In the genomic region with DNA sequence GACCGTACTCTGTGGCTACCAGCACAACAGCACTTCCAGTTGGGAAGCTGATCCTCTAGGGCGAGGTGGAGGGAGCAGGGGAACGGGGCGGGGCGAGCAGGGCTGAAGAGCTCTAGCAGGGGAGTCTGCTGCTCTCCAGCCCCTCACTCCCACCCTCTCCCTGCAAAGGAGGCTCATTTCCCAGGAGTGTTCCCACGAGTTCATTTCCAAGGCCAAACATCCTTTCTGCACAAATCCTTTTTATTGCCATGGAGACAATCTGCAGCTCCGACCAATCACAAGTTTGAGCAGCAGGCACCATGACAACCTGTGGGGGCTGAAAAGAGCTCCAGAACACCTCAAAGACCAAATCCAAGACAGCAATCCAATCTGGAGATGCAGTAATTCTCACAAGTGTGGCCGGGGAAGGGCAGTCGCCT, we compare ENCODE assay signal across 9 mouse cellular contexts. TPM values are rescaled to one million over a fixed set of nuclear protein-coding genes. Genes with fewer than 3 reads are reported as not detected.
A peak's percentile ranks its signal among the peaks of the same experiment; 100 is the strongest.
DNase-seq lines count a peak whose midpoint lies in the region; ATAC-seq and TF ChIP-seq lines count a peak whose summit lies in the region.
"Had no signal": no experiment of that assay in that cellular context is flagged by ENCODE, and none has a peak within 500 bp of the region (broad histone marks: within the 10 kb centered on the region; RNA-seq: fewer than 3 reads in every experiment).

No protein-coding gene starts in this region.

- intact Hi-C loops in left cerebral cortex, postnatal 10 days (cut with DNase I) = no loop called here

- H3K9me3 ChIP-seq in kidney, postnatal 0 days (replicated peaks; ENCODE audit: low read length) = no peaks in the 10 kb centered on the region

- no peaks in the 10 kb centered on the region for H3K36me3 ChIP-seq in kidney, postnatal 0 days (ENCODE audit: insufficient read depth, low read length)

- no peak overlapping the region for H3K27ac ChIP-seq in kidney, postnatal 0 days

- no peak for TF ChIP-seq CTCF in kidney, postnatal 0 days (IDR thresholded peaks at IDR 0.05; ENCODE audit: low read depth)

- 29% methylated on average over 9 of the region's 9 CpGs for WGBS in kidney, postnatal 0 days

- no peak overlapping the region for H3K9ac ChIP-seq in kidney, postnatal 0 days (ENCODE audit: low read depth, low read length)

- ATAC-seq in kidney, postnatal 0 days (replicated peaks; ENCODE audit: low FRiP score, low read depth) = no peak

- peak; percentile 54 for DNase-seq in kidney, postnatal 0 days (ENCODE audit: low spot score)
- DNase-seq in kidney, postnatal 36 days = no peak
- peak; percentile 24 to 56 for DNase-seq in frontal cortex, postnatal 25 days (ENCODE audit: low spot score in 2 of 2)
- DNase-seq in left cerebral cortex, postnatal 10 days (ENCODE audit: extremely low spot score in 1 of 2, low spot score in 2 of 2) = peak; percentile 49 to 85
- peak; percentile 42 for DNase-seq in right cerebral cortex, postnatal 14 days
- DNase-seq in lung, postnatal 36 days = no peak
- DNase-seq in adrenal gland, postnatal 25 days = no peak
- DNase-seq in cerebellum, adult 11 months = no peak
- DNase-seq: cerebellum, adult 2 months had no signal

- H3K27me3 ChIP-seq in kidney, postnatal 0 days (ENCODE audit: insufficient read depth, low read length) = no peaks in the 10 kb centered on the region

- no peaks in the 10 kb centered on the region for H3K4me1 ChIP-seq in kidney, postnatal 0 days (replicated peaks; ENCODE audit: insufficient read depth, low read length)

- H3K4me3 ChIP-seq in kidney, postnatal 0 days (replicated peaks; ENCODE audit: low read depth, low read length) = no peak overlapping the region

- H3K4me2 ChIP-seq in kidney, postnatal 0 days (ENCODE audit: low read length) = no peak overlapping the region

RNA-seq across cellular contexts. Expression of a gene that starts 32.4 kb away (rescaled TPM):
- 0.09 TPM in 1 of 2 replicates, not detected in the other for polyA plus RNA-seq in kidney, postnatal 0 days (2015; fragmentation: Nextera tagmentation; extraction: Ambion mirVana)
- not detected for total RNA-seq in left cerebral cortex, postnatal 10 days (2021)
- not detected in 2 replicates for total RNA-seq in adrenal gland, postnatal 25 days (2021)

Comparison
In these comparisons a context has a peak if more than half of its experiments do, and no peak if none do; other contexts are left out.
1. DNase-seq: peak in kidney, postnatal 0 days (single experiment), frontal cortex, postnatal 25 days (2 of 2), left cerebral cortex, postnatal 10 days (2 of 2) and right cerebral cortex, postnatal 14 days (single experiment); none in kidney, postnatal 36 days (0 of 2), lung, postnatal 36 days (single experiment), adrenal gland, postnatal 25 days (single experiment) and cerebellum, adult 11 months (single experiment).